Mouse (Mus musculus): ENCODE measurements around the gene Sdad1.
"Not testable (repeated sequence)": the region's sequence is repeated elsewhere in the genome, so short reads cannot be mapped to it uniquely, and the experiment has no call there.

Sdad1 gene

GRCm38 (mm10) chr5:92309681-92310511 is at the start of gene Sdad1:
TSS of gene Sdad1 (minus strand) at chr5:92310479.
- DNase-seq (ENCODE audit: extremely low spot score, low spot score): peak; percentile 90

DNA sequence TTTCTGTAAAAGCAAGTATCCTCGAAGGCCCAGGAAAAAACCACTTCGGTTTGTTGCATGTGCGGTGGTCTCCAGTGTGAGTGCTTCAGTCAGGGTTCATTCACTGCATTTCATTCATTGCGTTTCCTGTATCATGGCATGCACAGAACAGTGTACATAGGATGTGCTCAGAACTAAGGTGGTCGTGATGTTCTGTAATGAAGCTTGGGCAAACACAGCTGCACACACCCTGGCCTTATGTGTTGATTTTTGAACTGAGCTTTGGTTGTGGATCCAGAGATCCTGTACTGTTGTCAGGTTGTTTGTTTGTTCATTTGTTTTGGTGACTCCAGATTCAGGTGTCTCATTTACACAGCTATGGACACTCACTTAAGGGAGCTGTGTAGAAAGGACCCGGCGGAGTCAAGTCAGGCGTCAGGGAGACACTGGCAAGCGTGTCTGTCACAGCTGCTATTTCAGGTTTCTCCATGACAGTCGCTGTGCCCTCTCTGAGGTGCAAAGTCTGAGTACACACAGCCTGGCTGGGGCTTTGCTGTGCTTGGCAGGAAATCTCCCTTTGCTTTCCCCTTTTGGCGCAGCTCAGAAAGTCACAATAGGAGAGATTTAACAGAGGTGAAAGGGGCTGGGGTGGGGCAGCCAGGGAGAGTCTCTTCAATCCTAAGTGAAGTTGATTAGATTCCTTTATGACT is 48.6 kb upstream of the Sdad1 start:
- no peak for DNase-seq (ENCODE audit: extremely low spot score, low spot score)

DNA sequence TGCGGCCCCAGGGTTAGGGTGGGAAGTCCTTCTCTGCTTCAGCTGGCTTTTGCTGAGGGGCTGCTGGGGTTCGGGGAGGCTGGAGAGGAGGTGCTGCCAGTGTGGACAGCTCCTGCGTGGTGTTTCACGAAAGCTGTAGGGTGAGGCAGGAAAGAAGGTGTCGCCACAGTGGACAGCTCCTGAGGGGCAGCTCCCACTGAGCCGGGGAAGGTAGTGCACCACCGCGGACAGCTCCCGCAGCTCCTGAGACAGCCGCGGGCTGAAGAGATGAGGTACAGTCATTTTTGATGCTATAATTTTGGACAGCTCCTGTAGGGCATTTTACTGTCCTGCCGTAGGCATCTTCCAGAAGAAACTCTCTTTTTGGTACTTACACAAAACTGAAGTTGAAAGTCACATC is 47.8 kb upstream of the Sdad1 start:
- no peak for DNase-seq (ENCODE audit: extremely low spot score, low spot score)

DNA sequence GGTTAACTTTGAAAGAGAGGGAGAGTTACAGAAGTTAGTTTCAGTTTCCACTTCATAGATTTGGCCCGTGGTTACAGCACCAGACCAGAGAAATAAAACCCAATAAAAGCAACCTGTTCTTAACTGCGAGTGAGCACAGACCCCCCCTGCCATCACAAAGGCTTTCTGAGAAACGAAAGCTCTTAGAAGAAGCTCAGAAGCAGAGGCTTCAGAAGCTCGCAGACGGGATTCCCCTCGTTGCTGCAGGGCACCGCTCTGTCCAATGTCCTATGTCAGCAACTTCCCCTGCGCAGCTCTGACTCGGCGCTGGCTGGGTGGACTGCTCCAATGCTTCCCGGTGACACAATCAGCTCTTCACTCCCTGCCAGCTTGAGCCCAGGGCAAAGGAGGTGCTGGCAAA is 43.2 kb upstream of the Sdad1 start:
- DNase-seq (ENCODE audit: extremely low spot score, low spot score): no peak

GRCm38 (mm10) chr5:92352716-92353115 is 42.4 kb upstream of the Sdad1 start:
- DNase-seq (ENCODE audit: extremely low spot score, low spot score): not testable (repeated sequence)

DNA sequence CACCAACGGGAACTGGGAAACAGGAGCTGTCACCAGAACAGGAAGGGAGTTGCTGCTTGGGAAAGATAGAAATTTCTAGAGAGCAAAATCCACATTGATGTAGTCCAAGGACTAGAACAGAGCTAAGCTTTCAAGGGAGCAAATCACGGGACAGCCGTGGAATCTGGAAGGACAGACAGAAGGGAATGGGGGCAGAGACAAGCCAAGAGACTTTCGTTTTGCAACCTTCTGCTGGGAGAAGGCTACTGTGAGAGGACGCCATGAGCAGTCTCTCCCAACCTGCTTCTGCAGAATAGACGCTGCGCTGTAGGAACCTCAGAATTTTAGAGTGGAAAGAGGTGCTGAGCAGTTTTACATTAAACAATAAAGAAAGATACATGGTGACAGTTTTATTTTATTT is 39.5 kb upstream of the Sdad1 start:
- DNase-seq (ENCODE audit: extremely low spot score, low spot score): no peak

GRCm38 (mm10) chr5:92348794-92349413 is 38.6 kb upstream of the Sdad1 start, which contains the start of gene Cxcl10:
TSS of gene Cxcl10 (minus strand) at chr5:92348889.
- peak; percentile 27 for DNase-seq (ENCODE audit: extremely low spot score, low spot score)

DNA sequence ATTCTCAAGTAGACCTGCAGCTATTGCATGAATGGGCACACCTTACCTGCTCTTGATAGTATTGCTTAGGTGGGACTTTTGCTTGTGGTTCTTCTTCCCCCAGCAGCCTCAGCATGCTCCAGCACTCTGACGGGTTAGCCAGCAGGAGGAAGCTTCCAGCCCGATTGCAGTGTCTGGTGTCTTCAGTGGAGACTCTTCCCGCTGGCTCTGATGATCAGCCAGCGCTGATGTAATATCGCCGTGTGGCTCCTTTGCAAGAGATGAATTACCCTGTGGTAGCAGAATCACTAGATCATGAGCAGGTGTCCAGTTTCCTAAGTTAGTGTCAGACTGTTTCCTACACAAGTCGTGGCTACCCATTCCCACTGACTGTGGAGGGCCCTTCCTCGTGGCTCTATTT is 34.7 kb upstream of the Sdad1 start:
- DNase-seq (ENCODE audit: extremely low spot score, low spot score): no peak

GRCm38 (mm10) chr5:92340606-92341005 is 30.3 kb upstream of the Sdad1 start:
- no peak for DNase-seq (ENCODE audit: extremely low spot score, low spot score)

- DNase-seq (ENCODE audit: extremely low spot score, low spot score): no peak
Measured at GRCm38 (mm10) chr5:92336743-92337142, 26.5 kb upstream of the Sdad1 start.

DNA sequence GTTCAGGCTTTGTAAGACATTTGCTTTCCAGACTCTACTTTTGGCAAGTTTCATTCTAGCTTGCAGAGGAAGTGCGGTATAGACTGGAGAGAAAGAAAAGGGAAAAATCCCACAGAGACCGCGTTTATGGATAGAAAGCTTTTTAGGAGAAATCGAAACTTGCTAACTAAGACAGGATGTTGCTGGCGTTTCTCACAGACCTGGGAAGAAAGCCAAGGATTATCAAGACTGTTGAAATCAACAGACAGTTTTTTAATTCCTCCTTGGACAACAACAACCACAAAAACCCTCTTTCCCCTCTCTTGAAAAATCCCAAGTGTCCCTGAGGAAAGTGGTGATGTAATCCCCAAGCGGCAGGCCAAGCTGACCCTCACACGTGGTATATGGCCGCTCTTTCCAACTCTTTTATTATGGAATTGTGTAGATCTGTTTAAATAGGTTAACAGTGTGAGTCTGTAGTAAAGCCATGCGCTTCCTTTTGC is 22.1 kb upstream of the Sdad1 start:
- no peak for DNase-seq (ENCODE audit: extremely low spot score, low spot score)

- no peak for DNase-seq (ENCODE audit: extremely low spot score, low spot score)
Measured at GRCm38 (mm10) chr5:92331635-92332338, 21.5 kb upstream of the Sdad1 start, which contains the start of gene Art3. TSS of gene Art3 (plus strand) at chr5:92331827.

- DNase-seq (ENCODE audit: extremely low spot score, low spot score): no peak
Measured at GRCm38 (mm10) chr5:92331122-92331521, 20.8 kb upstream of the Sdad1 start.

DNA sequence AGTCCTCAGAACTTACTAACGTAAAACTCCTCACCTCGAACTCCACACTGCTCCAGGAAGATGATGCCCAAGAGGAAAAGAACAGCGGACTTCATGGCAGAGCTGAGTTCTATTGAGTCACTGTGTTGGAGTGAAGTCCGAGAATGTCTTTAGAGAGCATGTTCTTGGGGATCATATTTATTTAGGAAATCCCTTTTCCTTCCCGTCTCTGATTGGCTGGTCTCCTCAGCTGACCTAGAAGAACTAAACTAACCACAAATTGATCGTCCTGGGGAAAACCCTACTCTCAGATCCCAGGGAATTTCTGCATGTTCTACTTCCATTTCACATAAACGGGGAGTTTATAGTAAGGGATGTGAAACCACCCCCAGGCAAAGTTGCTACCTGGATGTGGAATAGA is 17.6 kb upstream of the Sdad1 start, which contains the start of gene Cxcl9:
Cxcl9 (minus strand) TSS at position 151 of the 400 bp plus-strand sequence.
- DNase-seq (ENCODE audit: extremely low spot score, low spot score): no peak

DNA sequence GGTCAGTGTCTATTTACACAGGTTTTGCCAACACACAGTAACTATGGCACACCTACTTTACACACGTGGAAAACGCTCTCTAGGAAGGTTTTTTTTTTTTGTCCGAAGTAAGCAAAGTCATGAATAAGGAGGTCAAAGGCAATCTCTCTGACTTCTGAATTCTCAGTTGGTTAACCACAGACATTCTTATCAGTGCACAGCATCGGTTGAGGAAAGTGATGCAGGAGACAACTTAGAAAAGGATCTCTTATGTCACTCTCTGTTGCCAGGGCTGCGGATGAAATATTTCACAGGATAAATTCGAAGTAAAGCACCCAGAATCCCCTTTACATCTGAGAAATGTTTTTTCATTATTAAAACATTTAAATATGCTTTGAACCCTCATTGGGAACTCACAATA is 17.1 kb upstream of the Sdad1 start:
- no peak for DNase-seq (ENCODE audit: extremely low spot score, low spot score)

DNA sequence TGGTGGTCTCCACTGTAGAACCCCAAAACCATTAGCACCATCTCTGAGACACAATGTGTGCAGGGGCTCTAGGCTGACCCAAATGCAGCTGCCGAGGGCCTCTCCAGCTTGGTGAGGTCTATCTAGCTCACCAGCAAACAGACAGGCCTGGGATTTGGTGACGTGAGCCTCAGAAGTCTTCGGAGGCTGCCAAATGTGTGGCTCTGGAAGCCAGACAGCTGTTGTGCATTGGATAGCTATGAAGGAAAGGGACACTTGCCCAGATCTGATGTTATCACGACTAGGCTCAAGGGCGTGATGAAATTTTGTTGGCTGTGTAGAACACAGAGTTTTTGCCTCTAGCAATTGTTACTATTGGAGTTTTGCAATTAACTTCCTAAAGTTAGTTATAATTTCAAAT is 13.0 kb upstream of the Sdad1 start:
- DNase-seq (ENCODE audit: extremely low spot score, low spot score): no peak

DNA sequence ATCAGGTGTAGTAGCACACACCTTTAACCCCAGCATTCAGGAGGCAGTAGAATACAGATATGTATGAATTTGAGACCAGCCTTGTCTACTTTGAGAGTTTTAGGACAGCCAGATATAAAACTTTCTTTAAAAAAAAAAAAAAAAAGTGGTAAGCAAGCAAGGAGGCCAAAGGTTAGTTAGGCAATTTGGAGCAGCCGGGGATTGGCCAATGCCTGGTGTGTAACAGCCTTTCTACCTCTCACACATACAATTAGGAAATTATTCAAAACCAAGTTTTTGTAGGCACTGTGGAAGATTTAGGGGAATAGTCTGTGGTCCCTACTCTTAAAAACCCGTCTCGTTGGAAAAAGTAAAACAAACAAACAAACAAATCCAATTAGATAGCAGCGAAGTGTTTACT is 12.3 kb upstream of the Sdad1 start:
- no peak for DNase-seq (ENCODE audit: extremely low spot score, low spot score)

GRCm38 (mm10) chr5:92321631-92322400 is 11.5 kb upstream of the Sdad1 start:
- no peak for DNase-seq (ENCODE audit: extremely low spot score, low spot score)

GRCm38 (mm10) chr5:92318596-92318995 is 8.3 kb upstream of the Sdad1 start:
- DNase-seq (ENCODE audit: extremely low spot score, low spot score): no peak

- no peak for DNase-seq (ENCODE audit: extremely low spot score, low spot score)
Measured at GRCm38 (mm10) chr5:92318119-92318518, 7.8 kb upstream of the Sdad1 start.

GRCm38 (mm10) chr5:92313776-92314175 is 3.5 kb upstream of the Sdad1 start:
- no peak for DNase-seq (ENCODE audit: extremely low spot score, low spot score)

All from neural tube, embryonic 10.5 days (tissue).